Mouse (Mus musculus) liver, embryonic 14.5 days (tissue): ENCODE results near the gene Ttc29. TPM values are rescaled to one million over a fixed set of nuclear protein-coding genes. Genes with fewer than 3 reads are reported as not detected.

Experiments
- ATAC-seq: fragments of 200-750 bp; cut with Nextera tagmentation; 2 replicates; pipeline ENCODE4 v1.8.0; 2017; ENCODE audit warnings: moderate number of reproducible peaks, mild to moderate bottlenecking, moderate library complexity; ENCODE audit not compliant: insufficient read depth
- DNase-seq, 3 experiments: peaks; one replicate each; pipeline ENCODE4 v3.0.0-alpha.2; 2012 to 2013; ENCODE audit warnings: low read depth in 3 of 3, low spot score in 3 of 3
- H3K27ac ChIP-seq: fragments of 300-500 bp; sonication (generic); 2 replicates; pipeline ENCODE4 v1.5.1; 2014; ENCODE audit warnings: moderate library complexity, mild to moderate bottlenecking, control low read depth, inconsistent platforms
- H3K27me3 ChIP-seq: fragments of 300-500 bp; sonication (generic); 2 replicates; pipeline ENCODE4 v1.6.1; 2014; ENCODE audit warnings: mild to moderate bottlenecking, low read length, moderate library complexity; ENCODE audit not compliant: control insufficient read depth, insufficient read depth
- H3K36me3 ChIP-seq: fragments of 300-500 bp; sonication (generic); replicated peaks from 2 replicates; pipeline ENCODE4 v1.6.1; 2014; ENCODE audit warnings: low read depth; ENCODE audit not compliant: control insufficient read depth, insufficient read depth
- H3K4me1 ChIP-seq, 2 experiments: fragments of 200-500 bp in 1 of 2; fragments of 300-500 bp in 1 of 2; sonication (generic) in 1 of 2; replicated peaks; 2 replicates each; pipeline ENCODE4 v1.6.1; 2012 to 2014; ENCODE audit warnings: antibody characterized with exemption in 1 of 2, inconsistent platforms in 1 of 2, low read length in 1 of 2; ENCODE audit not compliant: control insufficient read depth in 2 of 2, insufficient read depth in 2 of 2
- H3K4me2 ChIP-seq: fragments of 300-500 bp; sonication (generic); 2 replicates; pipeline ENCODE4 v1.6.1; 2014; ENCODE audit warnings: low read depth, mild to moderate bottlenecking, control low read depth, moderate library complexity
- H3K4me3 ChIP-seq, 2 experiments: fragments of 200-500 bp in 1 of 2; fragments of 300-500 bp in 1 of 2; sonication (generic) in 1 of 2; 2 replicates each; pipeline ENCODE4 v1.5.1; 2012 to 2014; ENCODE audit warnings: low read depth in 2 of 2, low read length in 2 of 2, mild to moderate bottlenecking in 2 of 2, control low read depth in 1 of 2, inconsistent platforms in 1 of 2, moderate library complexity in 1 of 2; ENCODE audit not compliant: insufficient read depth in 1 of 2
- H3K9ac ChIP-seq: fragments of 300-500 bp; sonication (generic); replicated peaks from 2 replicates; pipeline ENCODE4 v1.6.1; 2014; ENCODE audit warnings: mild to moderate bottlenecking, control low read depth, moderate library complexity
- H3K9me3 ChIP-seq: fragments of 300-500 bp; sonication (generic); 2 replicates; pipeline ENCODE4 v1.6.1; 2016; ENCODE audit warnings: low read length, mixed read lengths; ENCODE audit not compliant: control insufficient read depth
- CTCF ChIP-seq: IDR thresholded peaks from 2 replicates; pipeline ENCODE4 v1.5.1; 2016; ENCODE audit warnings: antibody characterized with exemption, low read depth, control low read depth
- EP300 ChIP-seq: IDR thresholded peaks from 2 replicates; pipeline ENCODE4 v1.6.1; 2016; ENCODE audit warnings: antibody characterized with exemption, low read depth
- WGBS: fragments of 180-500 bp; shearing (Covaris S2); extraction: QIAGEN DNeasy Blood & Tissue Kit; methylation state at CpG from one replicate; pipeline ENCODE4 v1.1.7; 2014; ENCODE audit not compliant: insufficient replicate concordance; 5-methylcytosine and 5-hydroxymethylcytosine counted together
- polyA plus RNA-seq, 2 experiments: library from polyadenylated mRNA; depleted of rRNA in 1 of 2; stranded (reverse) in 1 of 2; unstranded in 1 of 2; fragments of >200 nt; fragmentation: Nextera tagmentation in 1 of 2; extraction: Ambion mirVana in 1 of 2; gene quantifications; 2 replicates each; pipeline versions ENCODE4 v1.2.1 to v1.2.3; 2012 to 2014

Ttc29 gene
- polyA plus RNA-seq, 2 experiments: not detected

DNA sequence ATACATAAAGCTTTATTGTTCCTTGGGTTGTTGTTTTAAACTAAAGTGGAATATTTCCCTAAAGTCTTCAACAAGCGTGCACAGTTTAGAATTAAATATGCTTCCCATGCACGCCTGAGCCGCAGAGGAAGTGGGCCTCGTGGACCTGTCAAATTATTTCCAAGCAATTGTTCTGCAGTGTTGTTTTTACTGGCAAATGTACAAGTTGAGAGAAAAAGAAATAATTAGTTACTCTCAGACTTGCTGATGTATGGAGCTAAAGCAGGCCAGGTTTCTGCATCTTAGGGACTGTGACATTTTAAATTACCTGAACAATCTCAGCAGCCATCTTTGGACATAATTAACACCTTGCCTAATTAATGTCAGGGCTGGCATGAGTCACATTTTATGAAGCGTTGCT, 58.3 kb downstream of the Ttc29 start:
- Histone ChIP-seq H3K4me2 (no peak overlapping the region), H3K36me3 (no peaks in the 10 kb centered on the region), H3K9ac (no peak overlapping the region), H3K4me3 (no peak overlapping the region), H3K9me3 (no peaks in the 10 kb centered on the region), H3K4me1 (no peaks in the 10 kb centered on the region), H3K27me3 (no peaks in the 10 kb centered on the region), H3K27ac (no peak overlapping the region)
- no peak for TF ChIP-seq EP300
- no peak for TF ChIP-seq CTCF
- no peak for DNase-seq
- WGBS: 59% methylated on average over 5 of the region's 5 CpGs
- no peak for ATAC-seq

- H3K36me3 ChIP-seq: no peaks in the 10 kb centered on the region
- WGBS: 61% methylated on average over 8 of the region's 8 CpGs
- no peak for DNase-seq
- no peak overlapping the region for H3K4me2 ChIP-seq
- no peak overlapping the region for H3K4me3 ChIP-seq
- H3K9ac ChIP-seq: no peak overlapping the region
- no peaks in the 10 kb centered on the region for H3K27me3 ChIP-seq
- H3K27ac ChIP-seq: no peak overlapping the region
- no peaks in the 10 kb centered on the region for H3K4me1 ChIP-seq
- TF ChIP-seq CTCF: no peak
- no peak for TF ChIP-seq EP300
- ATAC-seq: no peak
- H3K9me3 ChIP-seq: no peaks in the 10 kb centered on the region
Observed at GRCm38 (mm10) chr8:78276120-78276519, 63.0 kb downstream of the Ttc29 start.

- Histone ChIP-seq H3K9me3 (no peaks in the 10 kb centered on the region), H3K27ac (no peak overlapping the region), H3K4me1 (no peaks in the 10 kb centered on the region), H3K4me3 (no peak overlapping the region), H3K27me3 (no peaks in the 10 kb centered on the region), H3K36me3 (no peaks in the 10 kb centered on the region), H3K9ac (no peak overlapping the region), H3K4me2 (no peak overlapping the region)
- no peak for TF ChIP-seq EP300
- no peak for TF ChIP-seq CTCF
- ATAC-seq (no peak), DNase-seq (no peak)
- WGBS: 63% methylated on average over 2 of the region's 2 CpGs
Observed at GRCm38 (mm10) chr8:78277411-78277810, 64.3 kb downstream of the Ttc29 start.

DNA sequence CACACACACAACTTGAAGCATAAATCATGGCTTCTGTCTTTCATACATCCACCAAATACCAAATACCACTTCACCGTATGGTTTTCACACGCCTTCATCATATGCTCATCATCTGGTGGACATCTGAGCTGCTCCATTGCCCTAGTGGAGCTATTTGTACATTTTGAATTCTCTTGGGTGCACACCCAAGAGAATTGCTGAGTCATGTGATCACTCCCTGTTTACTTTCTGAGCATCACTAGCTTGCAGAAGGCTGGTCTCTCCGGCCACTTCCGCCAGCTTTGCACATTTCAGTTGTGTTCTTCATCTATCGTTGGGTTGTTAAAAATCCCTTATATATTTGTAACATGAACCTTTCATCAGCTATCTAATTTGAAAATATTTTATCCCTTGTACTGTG, 65.5 kb downstream of the Ttc29 start:
- H3K27me3 ChIP-seq: no peaks in the 10 kb centered on the region
- H3K9ac ChIP-seq: no peak overlapping the region
- TF ChIP-seq CTCF: no peak
- TF ChIP-seq EP300: no peak
- no peak overlapping the region for H3K4me2 ChIP-seq
- H3K9me3 ChIP-seq: no peaks in the 10 kb centered on the region
- ATAC-seq: no peak
- WGBS: 72% methylated on average over 5 of the region's 5 CpGs
- H3K36me3 ChIP-seq: no peaks in the 10 kb centered on the region
- DNase-seq: no peak
- no peak overlapping the region for H3K27ac ChIP-seq
- no peaks in the 10 kb centered on the region for H3K4me1 ChIP-seq
- no peak overlapping the region for H3K4me3 ChIP-seq

GRCm38 (mm10) chr8:78284805-78285204, 71.7 kb downstream of the Ttc29 start:
- H3K4me2 ChIP-seq: no peak overlapping the region
- no peak overlapping the region for H3K27ac ChIP-seq
- H3K27me3 ChIP-seq: no peaks in the 10 kb centered on the region
- H3K36me3 ChIP-seq: no peaks in the 10 kb centered on the region
- H3K4me3 ChIP-seq: no peak overlapping the region
- TF ChIP-seq EP300: no peak
- no peaks in the 10 kb centered on the region for H3K4me1 ChIP-seq
- H3K9ac ChIP-seq: no peak overlapping the region
- no peaks in the 10 kb centered on the region for H3K9me3 ChIP-seq
- DNase-seq (no peak), ATAC-seq (no peak)
- WGBS: 30% methylated on average over 2 of the region's 2 CpGs

- 53% methylated on average over 4 of the region's 4 CpGs for WGBS
- no peak overlapping the region for H3K4me3 ChIP-seq
- H3K36me3 ChIP-seq: no peaks in the 10 kb centered on the region
- H3K27me3 ChIP-seq: no peaks in the 10 kb centered on the region
- no peaks in the 10 kb centered on the region for H3K9me3 ChIP-seq
- DNase-seq: no peak
- H3K4me1 ChIP-seq: no peaks in the 10 kb centered on the region
- H3K27ac ChIP-seq: no peak overlapping the region
- TF ChIP-seq EP300: no peak
- no peak for ATAC-seq
- no peak overlapping the region for H3K4me2 ChIP-seq
- no peak overlapping the region for H3K9ac ChIP-seq
Observed at GRCm38 (mm10) chr8:78285366-78285765, 72.3 kb downstream of the Ttc29 start.
